Mouse (Mus musculus): Measurements from ENCODE around the gene Tspan2.

Gene Tspan2

DNA sequence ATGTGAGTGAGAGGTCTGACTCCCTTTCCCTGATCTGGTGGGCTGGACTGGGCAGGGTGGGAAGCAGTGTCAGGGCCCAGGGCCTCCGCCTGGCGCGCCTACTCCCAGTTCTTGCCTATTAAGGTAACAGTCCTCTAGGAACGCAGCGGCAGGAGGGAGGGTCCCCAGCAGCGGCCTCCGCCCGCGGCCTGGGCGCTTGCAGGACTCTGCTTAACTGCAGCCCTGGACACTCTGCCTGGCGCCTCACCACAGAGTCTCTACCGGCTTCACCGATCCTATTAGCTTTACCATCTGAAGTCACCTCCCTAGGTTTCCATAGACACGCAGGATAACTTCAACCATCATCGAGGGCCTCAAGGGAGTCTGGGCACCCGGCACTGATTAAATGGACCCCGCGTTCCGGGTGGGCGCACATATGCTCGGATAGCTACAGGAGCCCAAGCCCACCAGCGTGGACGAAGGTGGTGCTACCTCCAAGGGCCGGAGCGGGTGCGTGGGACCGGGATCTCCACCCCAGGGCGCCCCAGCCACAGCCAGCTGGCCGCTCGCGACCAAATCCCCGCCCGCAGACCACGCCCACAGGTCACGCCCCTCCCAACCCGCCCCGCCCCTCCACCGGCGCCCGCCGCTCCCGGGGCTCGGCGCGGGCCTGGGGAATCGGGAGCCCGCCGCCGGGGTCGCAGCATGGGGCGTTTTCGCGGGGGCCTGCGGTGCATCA lies at the start of gene Tspan2:
Gene Tspan2 (plus strand): TSS at position 217 of the 718 bp plus-strand sequence.
- Histone ChIP-seq H3K27me3 (ENCODE audit: control insufficient read depth, insufficient read depth, low read length, poor library complexity, severe bottlenecking) (no peaks in the 10 kb centered on the region), H3K36me3 (ENCODE audit: control insufficient read depth, insufficient read depth, low read length, poor library complexity, severe bottlenecking) (no peaks in the 10 kb centered on the region)
- DNase-seq (ENCODE audit: low read depth, low spot score): peak; percentile 62

DNA sequence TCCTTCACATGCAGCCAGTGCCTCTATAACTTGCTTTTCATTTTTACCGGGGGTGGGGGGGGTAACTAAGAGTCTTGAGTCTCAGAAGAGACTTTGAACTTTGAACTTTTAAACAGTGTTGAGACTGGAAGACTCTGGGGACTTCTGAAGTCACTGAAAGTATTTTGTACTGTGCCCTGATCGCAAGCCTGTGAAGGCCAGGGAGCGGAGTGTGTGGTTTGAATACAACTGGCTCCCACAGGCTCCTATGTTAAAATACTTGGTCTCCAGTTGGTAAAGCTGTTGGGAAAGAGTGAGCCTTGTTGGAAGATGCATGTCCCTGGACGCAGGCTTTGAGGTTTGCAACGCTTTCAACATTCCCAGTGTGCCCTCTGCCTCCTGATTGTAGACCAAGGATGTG lies 47.5 kb upstream of the Tspan2 start:
- Histone ChIP-seq H3K27me3 (ENCODE audit: control insufficient read depth, insufficient read depth, low read length, poor library complexity, severe bottlenecking) (no peaks in the 10 kb centered on the region), H3K36me3 (ENCODE audit: control insufficient read depth, insufficient read depth, low read length, poor library complexity, severe bottlenecking) (no peaks in the 10 kb centered on the region)
- no peak for DNase-seq (ENCODE audit: low read depth, low spot score)

DNA sequence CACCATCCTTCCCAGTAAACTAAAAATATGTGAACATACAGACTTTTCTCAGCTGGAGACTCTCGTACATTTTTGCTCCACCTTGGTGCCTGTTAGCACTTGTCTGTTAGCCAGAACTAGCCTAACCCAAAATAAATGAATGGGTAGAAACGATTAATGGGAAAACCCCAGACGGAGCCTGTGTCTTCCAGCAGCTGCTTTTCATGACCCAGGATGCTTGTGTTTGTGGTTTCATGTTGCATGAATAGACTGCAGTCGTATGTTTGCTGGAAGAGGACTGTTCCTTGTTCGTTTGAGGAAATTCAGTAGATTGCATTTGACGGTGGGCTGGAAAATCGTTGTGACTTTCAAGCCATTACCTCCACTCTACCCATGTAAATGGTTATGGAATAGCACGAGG lies 46.5 kb upstream of the Tspan2 start:
- no peak for DNase-seq (ENCODE audit: low read depth, low spot score)
- no peaks in the 10 kb centered on the region for H3K27me3 ChIP-seq (ENCODE audit: control insufficient read depth, insufficient read depth, low read length, poor library complexity, severe bottlenecking)
- H3K36me3 ChIP-seq (ENCODE audit: control insufficient read depth, insufficient read depth, low read length, poor library complexity, severe bottlenecking): no peaks in the 10 kb centered on the region

DNA sequence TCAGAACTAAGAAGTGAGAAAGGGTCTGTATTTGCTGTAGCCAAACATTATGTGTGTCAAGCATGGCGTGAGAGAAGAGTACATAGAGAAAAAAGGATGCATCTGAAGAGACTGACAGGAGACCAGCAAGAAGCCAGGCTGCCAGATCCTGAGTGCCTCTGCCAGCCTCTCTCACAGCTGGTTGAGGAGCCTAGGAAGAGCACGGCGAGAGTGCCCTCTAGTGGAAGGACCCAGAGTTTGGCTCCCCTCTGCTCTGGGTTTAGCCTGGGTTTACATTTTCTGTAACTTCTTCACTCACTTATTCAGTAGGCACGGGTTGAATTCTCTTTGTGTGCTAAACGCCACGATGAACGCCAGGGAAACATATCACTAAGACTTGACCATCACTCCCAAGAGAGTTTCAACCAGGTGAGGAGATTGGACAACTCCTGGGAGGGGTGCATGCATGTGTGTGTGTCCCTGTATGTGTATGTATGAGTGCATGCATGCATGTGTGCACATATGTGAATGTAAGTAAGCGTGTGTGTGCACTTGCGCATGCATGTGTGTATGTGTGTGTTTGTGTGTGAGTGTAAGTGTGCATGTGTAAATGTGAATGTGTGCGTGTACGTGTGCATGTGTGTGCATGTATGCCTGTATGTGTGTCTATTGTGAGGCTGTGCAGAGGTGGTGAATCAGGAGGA lies 42.4 kb upstream of the Tspan2 start:
- H3K27me3 ChIP-seq (ENCODE audit: control insufficient read depth, insufficient read depth, low read length, poor library complexity, severe bottlenecking): no peaks in the 10 kb centered on the region
- DNase-seq (ENCODE audit: low read depth, low spot score): peak; percentile 63

DNA sequence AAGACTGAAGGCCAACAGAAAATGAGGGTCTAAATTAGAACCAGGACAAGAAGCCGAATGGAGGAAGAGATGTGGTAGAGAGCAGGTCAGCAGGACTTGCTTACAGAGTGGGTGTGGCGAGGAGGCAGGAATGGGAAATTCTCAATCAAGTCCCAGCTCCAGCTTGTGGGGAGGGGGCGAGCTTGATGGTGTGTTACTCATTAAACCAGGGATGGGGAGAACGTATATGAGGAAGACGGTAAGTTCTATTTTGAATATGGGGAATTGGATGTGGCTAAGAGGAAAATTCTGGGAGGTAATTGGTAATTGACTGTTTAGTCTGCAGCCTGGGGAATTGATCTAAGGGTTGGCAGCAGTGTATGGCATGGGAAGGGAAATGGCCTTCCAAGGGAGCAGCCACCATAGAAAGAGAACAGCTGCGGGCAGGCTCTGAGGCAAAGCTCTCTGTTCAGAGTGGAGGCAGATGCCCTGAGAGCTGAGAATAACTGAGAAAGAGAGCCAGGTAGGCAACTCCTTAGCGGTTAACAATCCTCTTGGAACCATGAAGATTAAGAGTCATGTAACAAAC lies 41.5 kb upstream of the Tspan2 start:
- no peak for DNase-seq (ENCODE audit: low read depth, low spot score)
- H3K27me3 ChIP-seq (ENCODE audit: control insufficient read depth, insufficient read depth, low read length, poor library complexity, severe bottlenecking): no peaks in the 10 kb centered on the region

More for the DNA sequence above, 42.4 kb upstream of the Tspan2 start:
- H3K36me3 ChIP-seq (ENCODE audit: control insufficient read depth, insufficient read depth, low read length, poor library complexity, severe bottlenecking): no peaks in the 10 kb centered on the region

DNA sequence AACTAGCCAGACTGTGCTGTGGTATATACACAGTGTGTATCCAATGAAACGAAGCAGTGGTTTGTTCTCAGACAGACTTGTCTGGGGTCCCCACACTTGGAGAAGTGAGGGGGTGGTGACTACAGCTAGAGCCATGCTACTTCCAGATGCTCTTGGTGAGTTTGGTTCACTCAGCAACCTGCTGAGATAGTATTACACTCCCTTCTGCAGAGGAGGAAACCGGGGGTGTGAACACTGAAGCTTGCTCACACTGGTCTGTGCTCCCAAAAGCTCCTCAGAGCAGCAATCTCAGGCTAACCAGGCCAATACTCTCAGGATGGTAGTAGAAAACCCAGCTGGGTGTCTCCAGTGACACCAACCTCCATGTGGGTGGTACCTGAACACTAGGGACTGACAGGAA lies 36.2 kb upstream of the Tspan2 start:
- DNase-seq (ENCODE audit: low read depth, low spot score): no peak
- no peaks in the 10 kb centered on the region for H3K36me3 ChIP-seq (ENCODE audit: control insufficient read depth, insufficient read depth, low read length, poor library complexity, severe bottlenecking)
- H3K27me3 ChIP-seq (ENCODE audit: control insufficient read depth, insufficient read depth, low read length, poor library complexity, severe bottlenecking): no peaks in the 10 kb centered on the region

More for the DNA sequence above, 41.5 kb upstream of the Tspan2 start:
- H3K36me3 ChIP-seq (ENCODE audit: control insufficient read depth, insufficient read depth, low read length, poor library complexity, severe bottlenecking): no peaks in the 10 kb centered on the region

DNA sequence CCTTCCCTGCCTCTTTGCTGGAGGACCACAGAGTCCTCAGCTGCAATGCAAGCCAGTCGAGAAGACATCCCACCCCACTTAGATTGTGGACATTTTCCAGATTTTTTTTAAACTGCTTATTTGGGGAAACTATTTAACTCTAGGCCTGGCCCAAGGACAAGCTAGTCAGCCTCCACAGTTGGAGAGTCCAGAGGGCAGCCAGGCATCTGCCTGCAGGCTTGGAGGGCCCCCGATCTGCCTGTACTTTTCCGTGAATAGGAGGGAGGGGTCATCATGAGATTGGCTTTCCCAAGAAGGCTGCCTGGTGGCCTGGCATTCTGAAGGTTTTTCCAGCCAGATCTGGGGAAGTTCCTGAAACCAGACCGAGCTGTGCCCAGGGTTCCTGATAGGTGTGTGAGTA lies 33.0 kb upstream of the Tspan2 start:
- no peaks in the 10 kb centered on the region for H3K27me3 ChIP-seq (ENCODE audit: control insufficient read depth, insufficient read depth, low read length, poor library complexity, severe bottlenecking)
- H3K36me3 ChIP-seq (ENCODE audit: control insufficient read depth, insufficient read depth, low read length, poor library complexity, severe bottlenecking): no peaks in the 10 kb centered on the region
- DNase-seq (ENCODE audit: low read depth, low spot score): no peak

DNA sequence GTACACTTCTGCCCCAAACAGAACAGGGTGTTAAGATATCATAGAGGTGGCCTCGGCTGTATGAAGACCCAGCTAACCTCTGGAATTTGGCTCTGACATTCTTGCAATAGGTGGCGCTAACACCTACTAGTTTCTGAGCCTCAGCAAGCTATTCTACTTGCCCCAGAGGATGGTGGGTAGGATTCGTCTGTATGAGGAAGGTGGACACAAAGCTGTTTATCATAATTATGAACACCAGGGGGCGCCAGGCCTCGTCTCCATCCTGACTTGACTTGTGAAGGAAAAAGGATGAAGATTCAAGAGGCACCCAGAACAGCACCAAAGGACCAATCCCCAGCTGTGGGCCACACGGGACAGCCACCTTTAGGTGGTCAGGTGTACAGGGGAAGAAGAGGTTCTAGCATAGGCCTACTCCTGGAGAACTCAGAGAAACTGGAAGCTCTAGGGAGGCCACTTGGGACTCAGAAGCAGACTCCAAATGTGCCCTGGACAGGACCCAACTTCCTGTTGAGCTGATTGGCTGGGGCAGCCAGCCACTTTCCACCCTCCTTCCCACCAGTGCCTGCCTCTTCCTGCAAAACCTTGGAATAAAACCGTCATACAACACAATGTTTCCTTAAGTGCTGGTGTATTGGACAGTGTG lies 32.3 kb upstream of the Tspan2 start:
- no peaks in the 10 kb centered on the region for H3K27me3 ChIP-seq (ENCODE audit: control insufficient read depth, insufficient read depth, low read length, poor library complexity, severe bottlenecking)
- peak; percentile 87 for DNase-seq (ENCODE audit: low read depth, low spot score)
- H3K36me3 ChIP-seq (ENCODE audit: control insufficient read depth, insufficient read depth, low read length, poor library complexity, severe bottlenecking): no peaks in the 10 kb centered on the region

DNA sequence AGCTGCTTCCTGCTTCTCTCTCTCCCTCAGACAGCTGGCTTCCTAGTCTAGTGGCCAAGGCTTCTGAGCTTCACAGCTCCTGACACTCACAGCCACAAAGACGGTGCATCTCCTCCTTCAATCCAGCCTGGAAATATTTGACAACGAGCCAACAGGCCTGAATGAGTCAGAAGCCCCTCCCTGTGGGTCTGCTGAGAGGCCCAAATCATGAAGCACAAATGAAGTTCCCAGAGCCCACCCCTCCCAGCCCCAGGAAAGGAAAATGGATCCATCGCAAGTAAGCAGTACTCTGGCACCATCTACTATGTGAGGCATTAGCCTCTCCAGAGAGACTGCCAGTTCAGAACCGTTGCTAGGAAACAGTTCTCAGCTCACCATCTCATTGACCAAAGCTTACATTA lies 30.3 kb upstream of the Tspan2 start:
- Histone ChIP-seq H3K27me3 (ENCODE audit: control insufficient read depth, insufficient read depth, low read length, poor library complexity, severe bottlenecking) (no peaks in the 10 kb centered on the region), H3K36me3 (ENCODE audit: control insufficient read depth, insufficient read depth, low read length, poor library complexity, severe bottlenecking) (no peaks in the 10 kb centered on the region)
- no peak for DNase-seq (ENCODE audit: low read depth, low spot score)

DNA sequence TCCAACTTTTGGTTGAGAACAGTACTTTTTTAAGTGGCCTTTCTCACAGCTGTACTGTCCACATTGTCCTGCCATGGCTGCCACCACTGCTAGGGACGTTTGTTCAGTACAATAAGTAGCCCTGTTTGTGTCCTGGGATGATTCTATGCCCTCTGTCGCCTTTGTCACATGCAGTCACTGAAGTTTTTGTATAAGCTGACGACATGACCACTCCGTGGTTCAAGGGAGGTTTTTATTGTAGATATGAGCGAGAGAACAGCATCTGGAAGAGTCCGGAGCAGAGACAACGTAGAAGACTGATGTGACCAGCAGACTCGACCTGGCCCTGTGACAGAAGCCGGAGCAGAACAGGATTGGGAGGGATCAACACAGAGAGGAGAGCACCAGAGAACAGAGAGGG lies 25.7 kb upstream of the Tspan2 start:
- no peak for DNase-seq (ENCODE audit: low read depth, low spot score)
- Histone ChIP-seq H3K27me3 (ENCODE audit: control insufficient read depth, insufficient read depth, low read length, poor library complexity, severe bottlenecking) (no peaks in the 10 kb centered on the region), H3K36me3 (ENCODE audit: control insufficient read depth, insufficient read depth, low read length, poor library complexity, severe bottlenecking) (no peaks in the 10 kb centered on the region)

DNA sequence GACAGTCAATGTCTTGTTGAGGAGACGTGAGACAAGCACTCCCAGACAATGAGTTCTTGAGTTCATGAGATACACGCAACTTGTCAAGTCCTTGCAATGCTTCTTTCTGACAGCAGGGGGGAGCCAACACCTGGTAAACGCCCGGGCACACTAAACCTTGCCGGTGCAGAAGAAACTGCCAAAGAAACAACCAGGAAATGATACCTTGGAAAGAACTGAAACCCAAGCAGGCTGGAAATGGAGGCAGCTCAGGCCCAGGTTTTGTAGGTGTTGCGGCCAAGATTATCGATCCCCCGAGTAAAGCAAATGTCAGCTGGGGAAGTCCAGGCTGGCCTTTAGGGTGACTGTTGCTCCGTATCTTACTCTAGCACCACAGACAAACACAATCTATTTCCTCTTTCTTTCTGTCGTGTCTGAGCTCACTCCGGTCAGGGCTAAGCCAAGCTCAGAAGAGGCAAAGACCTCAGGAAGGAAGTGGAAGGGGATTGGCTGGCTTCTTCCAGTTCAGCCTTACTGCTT lies 19.2 kb upstream of the Tspan2 start:
- no peaks in the 10 kb centered on the region for H3K36me3 ChIP-seq (ENCODE audit: control insufficient read depth, insufficient read depth, low read length, poor library complexity, severe bottlenecking)
- H3K27me3 ChIP-seq (ENCODE audit: control insufficient read depth, insufficient read depth, low read length, poor library complexity, severe bottlenecking): no peaks in the 10 kb centered on the region
- peak; percentile 91 for DNase-seq (ENCODE audit: low read depth, low spot score)

DNA sequence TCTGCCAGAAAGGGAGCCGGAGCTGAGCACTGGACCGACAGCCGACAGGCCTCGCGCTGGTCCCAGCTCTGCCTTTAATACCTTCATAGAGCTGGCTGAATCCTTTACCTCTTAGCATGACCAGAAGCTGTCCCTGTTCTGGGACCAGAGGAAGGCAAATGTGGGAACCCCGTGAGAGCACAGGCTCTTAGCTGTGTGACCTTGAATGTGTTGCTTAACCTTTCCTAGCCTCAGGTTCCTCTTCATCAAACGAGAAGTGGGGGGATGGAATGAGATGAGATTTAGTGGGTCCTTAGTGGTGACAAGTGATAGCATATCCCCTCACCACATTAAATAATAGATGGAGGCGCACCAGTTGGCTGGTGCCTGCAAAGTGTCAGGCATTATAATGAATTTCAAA lies 18.5 kb upstream of the Tspan2 start:
- DNase-seq (ENCODE audit: low read depth, low spot score): no peak
- Histone ChIP-seq H3K27me3 (ENCODE audit: control insufficient read depth, insufficient read depth, low read length, poor library complexity, severe bottlenecking) (no peaks in the 10 kb centered on the region), H3K36me3 (ENCODE audit: control insufficient read depth, insufficient read depth, low read length, poor library complexity, severe bottlenecking) (no peaks in the 10 kb centered on the region)

DNA sequence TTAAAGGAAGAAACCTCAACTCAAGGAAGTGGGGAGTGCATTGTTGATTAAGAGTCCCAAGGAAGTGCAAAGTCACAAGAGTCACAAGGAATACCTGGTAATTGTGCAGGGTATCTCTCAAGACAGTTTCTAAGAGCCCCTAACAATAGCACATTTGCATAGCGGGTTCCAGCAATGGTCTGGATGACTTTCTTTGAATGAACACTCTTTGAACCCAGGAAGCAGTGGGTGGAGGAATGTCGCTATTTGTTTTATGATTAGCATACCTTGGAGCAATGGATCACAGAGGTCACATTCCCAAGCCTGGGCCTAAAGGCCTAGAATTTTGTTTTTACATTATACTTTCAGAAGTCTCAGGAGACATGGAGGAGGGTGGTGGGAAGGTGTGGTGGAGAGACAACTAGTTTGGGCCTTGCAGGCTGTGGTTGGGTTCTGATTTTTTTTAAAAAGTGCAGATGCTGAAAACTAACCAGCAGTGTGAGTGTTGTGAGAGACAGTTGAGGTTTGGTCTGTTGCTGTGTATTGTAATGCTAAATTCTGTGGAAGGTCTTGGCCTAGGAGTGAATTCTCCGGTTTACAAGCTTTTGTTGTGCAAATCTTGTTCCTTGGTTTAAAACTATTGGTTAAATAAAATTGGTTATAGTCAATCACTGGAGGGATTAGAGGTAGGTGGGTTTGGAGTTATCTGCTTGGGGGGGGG lies 16.6 kb upstream of the Tspan2 start:
- no peak for DNase-seq (ENCODE audit: low read depth, low spot score)
- no peaks in the 10 kb centered on the region for H3K27me3 ChIP-seq (ENCODE audit: control insufficient read depth, insufficient read depth, low read length, poor library complexity, severe bottlenecking)
- no peaks in the 10 kb centered on the region for H3K36me3 ChIP-seq (ENCODE audit: control insufficient read depth, insufficient read depth, low read length, poor library complexity, severe bottlenecking)

DNA sequence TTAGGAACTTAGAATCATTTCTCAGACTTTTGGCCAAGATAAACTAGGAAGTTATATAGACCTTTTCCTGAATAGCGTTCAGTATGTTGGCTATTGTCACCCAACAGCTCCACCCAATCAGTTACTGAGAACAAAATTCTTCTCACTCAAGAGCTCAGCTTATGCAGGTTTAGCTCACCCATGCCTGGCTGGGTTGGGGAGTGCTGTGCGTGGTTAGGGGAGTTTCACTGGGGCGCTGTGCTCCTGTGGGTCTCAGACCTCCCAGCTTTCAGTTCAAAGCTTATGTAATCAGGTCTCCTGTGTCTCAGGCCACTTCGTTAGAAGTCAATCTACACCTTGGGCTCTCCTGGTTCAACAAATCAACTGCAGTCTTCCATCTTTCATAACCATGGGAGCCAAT lies 11.2 kb upstream of the Tspan2 start:
- Histone ChIP-seq H3K27me3 (ENCODE audit: control insufficient read depth, insufficient read depth, low read length, poor library complexity, severe bottlenecking) (no peaks in the 10 kb centered on the region), H3K36me3 (ENCODE audit: control insufficient read depth, insufficient read depth, low read length, poor library complexity, severe bottlenecking) (no peaks in the 10 kb centered on the region)
- DNase-seq (ENCODE audit: low read depth, low spot score): no peak
